Mouse (Mus musculus) liver, postnatal 0 days (tissue): ENCODE data around the gene Cd300lg. TPM values are rescaled to one million over a fixed set of nuclear protein-coding genes. Genes with fewer than 3 reads are reported as not detected.

Experiments
- ATAC-seq: fragments of 200-750 bp; cut with Nextera tagmentation; 2 replicates; pipeline ENCODE4 v1.8.0; 2017; ENCODE audit warnings: mild to moderate bottlenecking, moderate library complexity
- DNase-seq: peaks from one replicate; pipeline ENCODE4 v3.0.0-alpha.2; 2016
- H3K27ac ChIP-seq: fragments of 300-500 bp; sonication (generic); 2 replicates; pipeline ENCODE4 v1.5.1; 2014; ENCODE audit warnings: antibody characterized with exemption, moderate library complexity, mild to moderate bottlenecking, low read depth
- H3K27me3 ChIP-seq: fragments of 300-500 bp; sonication (generic); 2 replicates; pipeline ENCODE4 v1.6.1; 2014; ENCODE audit warnings: low read length, control low read depth, mixed read lengths; ENCODE audit not compliant: insufficient read depth
- H3K36me3 ChIP-seq: fragments of 300-500 bp; sonication (generic); replicated peaks from 2 replicates; pipeline ENCODE4 v1.6.1; 2014; ENCODE audit warnings: mild to moderate bottlenecking, control low read depth, low read length, moderate library complexity, mixed read lengths; ENCODE audit not compliant: insufficient read depth
- H3K4me1 ChIP-seq: fragments of 300-500 bp; sonication (generic); 2 replicates; pipeline ENCODE4 v1.6.1; 2014; ENCODE audit warnings: antibody characterized with exemption, mild to moderate bottlenecking, control low read depth; ENCODE audit not compliant: insufficient read depth
- H3K4me2 ChIP-seq: fragments of 300-500 bp; sonication (generic); 2 replicates; pipeline ENCODE4 v1.6.1; 2014; ENCODE audit warnings: low read depth, mild to moderate bottlenecking, low read length, moderate library complexity, mixed read lengths
- H3K4me3 ChIP-seq: fragments of 300-500 bp; sonication (generic); 2 replicates; pipeline ENCODE4 v1.5.1; 2014; ENCODE audit warnings: low read depth, low read length
- H3K9ac ChIP-seq: fragments of 300-500 bp; sonication (generic); replicated peaks from 2 replicates; pipeline ENCODE4 v1.6.1; 2014; ENCODE audit warnings: mild to moderate bottlenecking, moderate library complexity
- H3K9me3 ChIP-seq: fragments of 300-500 bp; sonication (generic); 2 replicates; pipeline ENCODE4 v1.6.1; 2016; ENCODE audit warnings: mild to moderate bottlenecking, control low read depth, low read length, mixed read lengths
- CTCF ChIP-seq: sonication (generic); IDR thresholded peaks from 2 replicates; pipeline ENCODE4 v1.5.1; 2016; ENCODE audit warnings: antibody characterized with exemption, low read depth
- EP300 ChIP-seq: IDR thresholded peaks from 2 replicates; pipeline ENCODE4 v1.6.1; 2016; ENCODE audit warnings: antibody characterized with exemption, low read depth, mild to moderate bottlenecking
- WGBS: fragments of 180-500 bp; shearing (Covaris S2); extraction: QIAGEN DNeasy Blood & Tissue Kit; methylation state at CpG from one replicate; pipeline ENCODE4 v1.1.7; 2014; ENCODE audit not compliant: insufficient replicate concordance; 5-methylcytosine and 5-hydroxymethylcytosine counted together
- polyA plus RNA-seq: library from polyadenylated mRNA; unstranded; fragments of >200 nt; fragmentation: Nextera tagmentation; extraction: Ambion mirVana; gene quantifications from 2 replicates; pipeline ENCODE4 v1.2.1, GENCODE M21; 2015

Cd300lg gene
- polyA plus RNA-seq, 1 experiment from 2014 or later: 1.8 TPM

DNA sequence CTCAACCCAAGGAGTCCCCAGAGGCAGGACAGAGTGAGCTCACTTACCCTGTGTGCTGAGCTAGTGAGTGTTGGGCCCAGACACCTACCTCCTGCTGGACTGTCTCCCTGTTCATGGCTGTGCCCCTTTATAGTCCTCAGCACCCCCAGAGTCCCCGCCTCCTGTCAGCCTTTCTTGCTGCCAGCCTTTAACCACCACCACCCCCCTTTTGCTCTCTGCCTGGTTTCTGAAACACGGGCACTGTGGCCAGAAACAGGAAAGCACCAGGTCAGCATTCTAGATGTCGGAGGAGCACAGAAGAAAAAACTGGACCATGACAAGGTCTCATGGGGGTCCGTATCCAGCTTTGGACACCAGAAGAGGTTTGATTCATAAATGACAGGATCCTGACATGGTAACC lies 59.9 kb downstream of the Cd300lg start, which contains the start of gene Ppy:
Gene Ppy, minus strand, starts transcription at position 101 of the 400 bp plus-strand sequence.
- WGBS: 75% methylated on average over 4 of the region's 4 CpGs
- Histone ChIP-seq H3K4me2 (no peak within 1 kb of the TSS), H3K9ac (no peak within 1 kb of the TSS), H3K4me3 (no peak within 1 kb of the TSS), H3K27ac (no peak within 1 kb of the TSS), H3K27me3 (peaks cover 35% of the 10 kb centered on the region), H3K4me1 (peaks cover 21% of the 10 kb centered on the region), H3K9me3 (no peaks in the 10 kb centered on the region), H3K36me3 (no peaks in the 10 kb centered on the region)
- DNase-seq (no peak), ATAC-seq (no peak)
- no peak for TF ChIP-seq CTCF
- no peak for TF ChIP-seq EP300

DNA sequence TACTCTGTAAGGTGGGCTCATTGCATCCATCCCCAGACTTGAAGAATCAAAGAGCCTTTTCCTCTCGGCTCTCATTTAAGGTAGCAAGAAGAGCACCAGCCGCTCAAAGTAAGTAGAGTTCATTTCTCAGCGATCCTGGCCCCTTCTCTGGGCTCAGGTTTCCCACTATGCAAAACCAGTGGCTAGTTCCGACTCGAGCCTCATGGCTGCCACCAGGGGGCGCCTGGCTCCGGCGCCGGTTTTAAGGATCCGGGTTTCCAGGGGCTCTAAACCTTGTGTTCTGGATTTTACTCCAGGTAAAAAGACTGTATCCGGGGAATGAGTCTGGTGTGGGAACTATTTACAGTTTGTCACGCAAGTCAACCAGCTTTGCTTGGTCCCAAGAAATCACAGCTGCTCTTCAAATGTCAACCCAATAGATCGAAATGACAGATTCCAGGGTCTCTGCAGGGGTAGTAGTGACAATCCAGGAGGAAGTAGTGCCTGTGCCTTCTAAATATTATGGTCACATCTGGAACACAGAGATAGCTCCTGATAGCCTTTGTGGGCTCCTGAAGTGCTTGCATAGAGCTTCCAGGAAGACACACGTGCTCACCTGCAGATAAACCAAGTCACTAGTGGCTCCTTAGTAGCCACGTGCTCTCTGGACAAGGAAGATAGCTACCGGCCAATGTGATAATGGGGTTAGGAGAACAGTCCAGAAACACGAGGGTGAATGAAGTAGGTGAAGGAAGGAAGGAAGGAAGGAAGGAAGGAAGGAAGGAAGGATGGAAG lies 61.4 kb downstream of the Cd300lg start:
- Histone ChIP-seq H3K4me3 (no peak overlapping the region), H3K4me1 (peaks cover 6% of the 10 kb centered on the region), H3K9me3 (no peaks in the 10 kb centered on the region), H3K9ac (no peak overlapping the region), H3K27ac (no peak overlapping the region), H3K4me2 (no peak overlapping the region), H3K36me3 (no peaks in the 10 kb centered on the region), H3K27me3 (peaks cover 49% of the 10 kb centered on the region)
- DNase-seq: peak; percentile 74
- WGBS: 11% methylated on average over 17 of the region's 17 CpGs
- TF ChIP-seq CTCF (peak; percentile 85), EP300 (no peak)
- ATAC-seq: no peak

Other genes with a start within 250 kb of the Cd300lg start
- 0.05 and 0.11 TPM in 2 replicates for gene Meox1, start 147.1 kb upstream of the Cd300lg start, polyA plus RNA-seq
- gene Sost, start 74.5 kb upstream of the Cd300lg start, polyA plus RNA-seq: not detected in 2 replicates
- gene Cfap97d1, start 57.2 kb upstream of the Cd300lg start, polyA plus RNA-seq: 0.19 TPM in 1 of 2 replicates, not detected in the other
- gene Dusp3, start 54.5 kb upstream of the Cd300lg start, polyA plus RNA-seq: 18.4 and 22.7 TPM in 2 replicates
- gene Mpp3, start 13.0 kb upstream of the Cd300lg start, polyA plus RNA-seq: 0.56 and 0.72 TPM in 2 replicates
- 3.9 and 4.4 TPM in 2 replicates for gene Mpp2, start 47.0 kb downstream of the Cd300lg start, polyA plus RNA-seq
- 0.72 TPM in 1 of 2 replicates, not detected in the other for gene Ppy, start 59.8 kb downstream of the Cd300lg start, polyA plus RNA-seq
- gene Pyy, start 66.3 kb downstream of the Cd300lg start, polyA plus RNA-seq: 1.8 TPM in 1 of 2 replicates, not detected in the other
- 18.5 and 25.1 TPM in 2 replicates for gene Nags, start 104.0 kb downstream of the Cd300lg start, polyA plus RNA-seq
- 5.8 and 6.4 TPM in 2 replicates for gene Tmem101, start 114.9 kb downstream of the Cd300lg start, polyA plus RNA-seq
- gene Lsm12, start 143.8 kb downstream of the Cd300lg start, polyA plus RNA-seq: 52.2 and 55.0 TPM in 2 replicates
- gene G6pc3, start 148.1 kb downstream of the Cd300lg start, polyA plus RNA-seq: 6.7 and 6.8 TPM in 2 replicates
- 17.7 and 17.8 TPM in 2 replicates for gene Hdac5, start 188.7 kb downstream of the Cd300lg start, polyA plus RNA-seq
- gene BC030867, start 207.4 kb downstream of the Cd300lg start, polyA plus RNA-seq: 4.7 and 4.9 TPM in 2 replicates
- not detected in 2 replicates for gene Asb16, start 227.2 kb downstream of the Cd300lg start, polyA plus RNA-seq
- 19.4 and 20.8 TPM in 2 replicates for gene Tmub2, start 243.4 kb downstream of the Cd300lg start, polyA plus RNA-seq